Mouse (Mus musculus): ENCODE measurements around the gene Methig1.

DNA sequence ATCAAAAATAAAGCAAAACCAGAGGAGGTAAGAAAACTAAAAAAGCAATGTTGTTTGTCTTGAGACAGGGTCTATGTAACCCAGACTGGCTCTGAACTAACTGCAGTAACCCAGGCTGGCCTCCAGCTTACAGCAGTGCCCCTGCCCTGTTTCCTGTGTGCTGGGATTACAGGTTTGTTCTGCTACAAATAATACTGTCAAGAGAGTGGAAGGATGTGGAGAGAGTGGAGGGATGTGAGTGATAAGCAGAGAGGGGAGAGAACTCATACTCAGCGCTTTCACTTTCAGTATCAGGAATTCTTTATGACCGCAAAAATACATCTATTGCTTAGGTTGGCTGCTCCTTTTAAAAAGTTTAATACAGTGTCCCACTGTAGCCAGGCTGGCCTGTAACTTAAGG lies 40.6 kb upstream of the Methig1 start:
- TF ChIP-seq CTCF (IDR thresholded peaks at IDR 0.05; ENCODE audit: extremely low read depth, insufficient read length, insufficient replicate concordance, low read depth, low read length) (no peak), POLR2A (IDR thresholded peaks at IDR 0.05; ENCODE audit: low read depth, low read length) (no peak)
